Mouse (Mus musculus) forebrain, embryonic 14.5 days (tissue): ENCODE measurements around the gene Nf1. TPM values are rescaled to one million over a fixed set of nuclear protein-coding genes. Genes with fewer than 3 reads are reported as not detected.

ENCODE experiments used
- ATAC-seq: fragments of 200-750 bp; cut with Nextera tagmentation; 2 replicates; pipeline ENCODE4 v1.8.0; 2017; ENCODE audit warnings: mild to moderate bottlenecking, moderate library complexity
- DNase-seq: peaks from one replicate; pipeline ENCODE4 v3.0.0-alpha.2; 2015; ENCODE audit warnings: low spot score
- H3K27ac ChIP-seq: fragments of 300-500 bp; sonication (generic); 2 replicates; pipeline ENCODE4 v1.5.1; 2014; ENCODE audit warnings: low read depth, mild to moderate bottlenecking, control low read depth, low read length, moderate library complexity
- H3K27me3 ChIP-seq: fragments of 300-500 bp; sonication (generic); replicated peaks from 2 replicates; pipeline ENCODE4 v1.6.1; 2014; ENCODE audit warnings: low read length, control low read depth, mixed read lengths; ENCODE audit not compliant: control insufficient read depth, insufficient read depth
- H3K36me3 ChIP-seq: fragments of 300-500 bp; sonication (generic); 2 replicates; pipeline ENCODE4 v1.6.1; 2014; ENCODE audit warnings: low read length, control low read depth; ENCODE audit not compliant: control insufficient read depth, insufficient read depth
- H3K4me1 ChIP-seq: fragments of 300-500 bp; sonication (generic); 2 replicates; pipeline ENCODE4 v1.6.1; 2014; ENCODE audit warnings: antibody characterized with exemption, low read length, control low read depth; ENCODE audit not compliant: control insufficient read depth, insufficient read depth
- H3K4me2 ChIP-seq: fragments of 300-500 bp; sonication (generic); 2 replicates; pipeline ENCODE4 v1.6.1; 2014; ENCODE audit warnings: mild to moderate bottlenecking, control low read depth, low read length
- H3K4me3 ChIP-seq: fragments of 300-500 bp; sonication (generic); 2 replicates; pipeline ENCODE4 v1.5.1; 2014; ENCODE audit warnings: low read depth, low read length, control low read depth
- H3K9ac ChIP-seq: fragments of 300-500 bp; sonication (generic); 2 replicates; pipeline ENCODE4 v1.6.1; 2014; ENCODE audit warnings: mild to moderate bottlenecking, low read length, control low read depth, moderate library complexity
- H3K9me3 ChIP-seq: fragments of 300-500 bp; sonication (generic); replicated peaks from 2 replicates; pipeline ENCODE4 v1.6.1; 2016; ENCODE audit warnings: low read length, control low read depth, mixed read lengths; ENCODE audit not compliant: control insufficient read depth
- WGBS: fragments of 180-500 bp; shearing (Covaris S2); extraction: QIAGEN DNeasy Blood & Tissue Kit; methylation state at CpG from one replicate; pipeline ENCODE4 v1.1.7; 2014; 5-methylcytosine and 5-hydroxymethylcytosine counted together
- polyA plus RNA-seq: library from polyadenylated mRNA; unstranded; fragments of >200 nt; fragmentation: Nextera tagmentation; extraction: Ambion mirVana; gene quantifications from 2 replicates; pipeline ENCODE4 v1.2.1, GENCODE M21; 2014

Nf1 gene
- polyA plus RNA-seq, 1 experiment from 2014 or later: 9.8 TPM

GRCm38 (mm10) chr11:79530333-79530761 lies 190.9 kb downstream of the Nf1 start, which contains the start of the genes Evi2 and Evi2a:
Gene Evi2, minus strand, starts transcription at chr11:79530589.
Gene Evi2a, minus strand, starts transcription at chr11:79530609.
- Histone ChIP-seq H3K36me3 (peaks cover 11% of the 10 kb centered on the region), H3K4me2 (no peak within 1 kb of the TSS), H3K9me3 (no peaks in the 10 kb centered on the region), H3K4me3 (no peak within 1 kb of the TSS), H3K4me1 (no peaks in the 10 kb centered on the region), H3K9ac (no peak within 1 kb of the TSS), H3K27me3 (no peaks in the 10 kb centered on the region), H3K27ac (no peak within 1 kb of the TSS)
- ATAC-seq (no peak), DNase-seq (no peak)
- 84% methylated on average over 7 of the region's 7 CpGs for WGBS

GRCm38 (mm10) chr11:79530774-79531173 lies 191.3 kb downstream of the Nf1 start:
- DNase-seq: no peak
- Histone ChIP-seq H3K36me3 (peaks cover 11% of the 10 kb centered on the region), H3K27ac (no peak overlapping the region), H3K9ac (no peak overlapping the region), H3K27me3 (no peaks in the 10 kb centered on the region), H3K4me1 (no peaks in the 10 kb centered on the region), H3K9me3 (no peaks in the 10 kb centered on the region), H3K4me3 (no peak overlapping the region), H3K4me2 (no peak overlapping the region)
- ATAC-seq: no peak
- 92% methylated on average over 11 of the region's 11 CpGs for WGBS

DNA sequence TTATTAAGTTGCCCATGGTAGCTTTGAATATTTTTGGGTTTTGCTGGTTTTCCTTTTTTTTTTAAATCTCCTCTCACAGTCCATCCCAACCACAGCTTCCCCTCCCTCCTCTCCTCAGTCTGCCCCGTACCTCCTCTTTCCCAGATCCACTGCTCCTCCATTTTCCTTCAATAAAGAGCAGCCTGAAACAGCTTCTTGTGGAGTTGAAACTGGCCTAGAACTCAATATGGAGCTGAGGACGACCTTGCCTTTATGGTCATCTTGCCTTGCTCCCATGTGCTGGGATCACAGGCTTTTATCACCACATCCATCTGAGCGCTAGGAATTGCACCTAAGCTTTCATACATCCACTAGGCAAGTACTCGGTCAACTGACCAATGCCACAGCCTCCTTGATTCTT lies 192.0 kb downstream of the Nf1 start:
- H3K27ac ChIP-seq: no peak overlapping the region
- no peaks in the 10 kb centered on the region for H3K9me3 ChIP-seq
- 95% methylated on average over 4 of the region's 4 CpGs for WGBS
- H3K27me3 ChIP-seq: no peaks in the 10 kb centered on the region
- ATAC-seq (no peak), DNase-seq (no peak)
- peaks cover 14% of the 10 kb centered on the region for H3K36me3 ChIP-seq
- H3K9ac ChIP-seq: no peak overlapping the region
- H3K4me1 ChIP-seq: no peaks in the 10 kb centered on the region
- H3K4me3 ChIP-seq: no peak overlapping the region
- H3K4me2 ChIP-seq: no peak overlapping the region

DNA sequence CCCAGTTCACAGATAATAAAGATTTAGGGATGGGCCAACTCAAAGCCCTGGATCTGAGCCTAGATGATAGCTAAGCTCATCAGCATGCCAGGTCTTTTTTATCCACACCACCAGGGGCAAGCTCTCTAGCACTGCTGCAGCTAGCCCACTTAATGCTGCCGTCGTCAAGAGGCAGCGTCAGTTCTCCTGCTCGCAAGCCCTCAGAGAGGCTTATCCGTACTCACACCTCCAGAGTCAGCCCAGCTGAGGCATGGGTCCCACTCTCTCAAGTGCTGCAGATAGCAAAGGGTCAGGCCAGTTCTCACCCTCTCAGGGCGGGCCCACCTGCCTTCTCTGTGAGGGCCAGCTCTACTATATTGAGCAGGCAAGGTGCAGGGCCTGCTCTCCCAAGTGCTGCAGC lies 193.8 kb downstream of the Nf1 start:
- ATAC-seq: no peak
- no peak overlapping the region for H3K27ac ChIP-seq
- no peaks in the 10 kb centered on the region for H3K27me3 ChIP-seq
- H3K36me3 ChIP-seq: peaks cover 19% of the 10 kb centered on the region
- no peak overlapping the region for H3K4me3 ChIP-seq
- no peaks in the 10 kb centered on the region for H3K4me1 ChIP-seq
- H3K4me2 ChIP-seq: no peak overlapping the region
- no peaks in the 10 kb centered on the region for H3K9me3 ChIP-seq
- no peak for DNase-seq
- 89% methylated on average over 6 of the region's 6 CpGs for WGBS
- H3K9ac ChIP-seq: no peak overlapping the region

DNA sequence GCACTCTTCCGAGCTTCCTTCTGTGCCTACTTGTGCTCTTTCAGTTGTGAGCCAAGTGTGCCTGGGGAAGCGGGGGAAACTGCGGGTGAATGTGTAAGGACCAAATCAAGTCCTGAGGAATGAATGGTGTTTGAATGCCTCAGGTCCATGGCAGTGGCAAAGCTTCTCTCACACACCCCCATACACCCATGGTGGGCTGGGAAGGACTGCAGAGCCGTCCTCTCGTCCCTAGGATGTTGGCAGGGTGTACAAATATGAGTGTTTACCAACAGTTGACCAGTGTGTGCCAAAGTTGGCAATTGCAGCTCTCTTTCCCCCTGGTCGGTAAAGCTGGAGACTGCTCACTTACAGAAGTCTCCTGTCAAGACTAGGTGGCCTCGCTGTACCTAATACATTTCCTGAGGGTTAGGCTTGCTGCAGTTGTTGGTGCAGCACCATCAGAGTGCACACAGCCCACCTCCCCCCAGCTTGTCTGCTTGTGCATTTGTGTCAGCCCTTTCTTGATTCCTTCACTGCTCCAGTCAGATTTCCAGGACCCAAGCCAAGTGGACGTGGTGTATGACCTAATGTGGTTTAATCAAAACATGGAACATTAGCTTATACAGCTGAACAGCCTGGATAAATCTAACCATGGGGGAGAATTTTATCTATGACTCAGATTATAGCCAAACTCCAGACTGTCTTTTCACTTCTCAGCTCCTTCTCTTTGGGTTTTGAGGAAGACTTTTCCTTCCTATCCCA lies 194.6 kb downstream of the Nf1 start:
- Histone ChIP-seq H3K4me3 (no peak overlapping the region), H3K4me2 (no peak overlapping the region), H3K9me3 (no peaks in the 10 kb centered on the region), H3K27me3 (no peaks in the 10 kb centered on the region), H3K36me3 (peaks cover 15% of the 10 kb centered on the region), H3K27ac (no peak overlapping the region), H3K9ac (no peak overlapping the region), H3K4me1 (no peaks in the 10 kb centered on the region)
- WGBS: 76% methylated on average over 8 of the region's 8 CpGs
- DNase-seq: peak; percentile 17
- no peak for ATAC-seq

DNA sequence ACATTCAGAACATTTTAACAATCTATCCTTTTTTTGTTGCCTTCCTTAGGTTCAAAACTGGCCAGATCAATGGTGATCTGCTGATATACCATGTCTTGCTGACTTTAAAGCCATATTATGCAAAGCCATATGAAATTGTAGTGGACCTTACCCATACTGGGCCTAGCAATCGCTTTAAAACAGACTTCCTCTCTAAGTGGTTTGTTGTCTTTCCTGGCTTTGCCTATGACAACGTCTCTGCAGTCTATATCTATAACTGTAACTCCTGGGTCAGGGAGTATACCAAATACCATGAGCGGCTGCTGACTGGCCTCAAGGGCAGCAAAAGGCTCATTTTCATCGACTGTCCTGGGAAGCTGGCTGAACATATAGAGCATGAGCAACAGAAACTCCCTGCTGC lies 196.1 kb downstream of the Nf1 start:
- H3K4me2 ChIP-seq: no peak overlapping the region
- H3K27ac ChIP-seq: no peak overlapping the region
- no peak for ATAC-seq
- no peak for DNase-seq
- peaks cover 13% of the 10 kb centered on the region for H3K36me3 ChIP-seq
- no peaks in the 10 kb centered on the region for H3K4me1 ChIP-seq
- H3K9me3 ChIP-seq: no peaks in the 10 kb centered on the region
- H3K4me3 ChIP-seq: no peak overlapping the region
- 92% methylated on average over 4 of the region's 4 CpGs for WGBS
- H3K27me3 ChIP-seq: no peaks in the 10 kb centered on the region
- no peak overlapping the region for H3K9ac ChIP-seq

DNA sequence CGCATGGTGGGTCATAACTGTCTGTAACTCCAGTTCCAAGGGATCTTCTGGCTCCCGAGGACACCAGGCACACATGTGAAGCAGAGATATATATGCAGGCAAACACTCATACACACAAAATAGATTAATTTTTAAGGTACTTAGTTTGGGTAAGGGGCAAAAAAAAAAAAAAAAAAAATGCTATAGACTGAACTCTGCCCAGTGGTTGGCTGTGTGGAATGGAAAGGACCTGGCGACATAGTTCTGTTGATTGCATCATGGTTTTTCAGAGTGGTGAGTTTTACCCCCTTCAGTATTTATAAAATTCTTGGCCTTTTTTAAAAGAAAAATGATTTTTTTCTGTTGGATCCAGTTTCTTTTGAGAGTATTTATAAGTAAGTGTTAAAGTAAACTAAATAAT lies 196.8 kb downstream of the Nf1 start:
- no peak overlapping the region for H3K9ac ChIP-seq
- H3K27ac ChIP-seq: no peak overlapping the region
- no peaks in the 10 kb centered on the region for H3K4me1 ChIP-seq
- H3K4me2 ChIP-seq: no peak overlapping the region
- 94% methylated on average over 3 of the region's 3 CpGs for WGBS
- DNase-seq: no peak
- ATAC-seq: no peak
- H3K27me3 ChIP-seq: no peaks in the 10 kb centered on the region
- peaks cover 19% of the 10 kb centered on the region for H3K36me3 ChIP-seq
- no peak overlapping the region for H3K4me3 ChIP-seq
- no peaks in the 10 kb centered on the region for H3K9me3 ChIP-seq

GRCm38 (mm10) chr11:79552622-79553021 lies 213.1 kb downstream of the Nf1 start:
- no peak for ATAC-seq
- no peak overlapping the region for H3K4me3 ChIP-seq
- H3K9ac ChIP-seq: no peak overlapping the region
- H3K4me1 ChIP-seq: no peaks in the 10 kb centered on the region
- H3K4me2 ChIP-seq: no peak overlapping the region
- H3K36me3 ChIP-seq: peaks cover 79% of the 10 kb centered on the region
- no peaks in the 10 kb centered on the region for H3K9me3 ChIP-seq
- no peak overlapping the region for H3K27ac ChIP-seq
- H3K27me3 ChIP-seq: no peaks in the 10 kb centered on the region
- DNase-seq: no peak
- WGBS: 94% methylated on average over 1 of the region's 1 CpGs

DNA sequence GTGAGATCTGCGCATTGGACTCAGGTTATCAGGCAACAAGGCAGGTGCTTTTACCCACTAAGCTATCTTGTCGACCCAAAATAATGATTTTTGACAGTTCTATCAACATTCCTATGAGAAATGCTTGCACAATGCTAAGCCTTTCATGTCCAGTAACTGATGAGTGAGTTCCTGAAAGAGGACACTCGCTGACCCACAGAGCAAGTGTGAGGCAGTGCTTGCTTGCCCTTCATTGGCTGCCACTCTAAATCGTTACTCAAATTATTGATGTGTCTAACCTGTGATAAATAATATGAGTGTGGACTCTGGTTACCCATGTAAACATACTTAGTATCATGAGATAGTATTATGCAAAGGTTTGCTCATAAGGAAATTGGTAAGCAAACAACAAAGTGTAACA lies 221.0 kb downstream of the Nf1 start:
- ATAC-seq (no peak), DNase-seq (no peak)
- WGBS: 92% methylated on average over 4 of the region's 4 CpGs
- Histone ChIP-seq H3K4me1 (no peaks in the 10 kb centered on the region), H3K27ac (no peak overlapping the region), H3K36me3 (peaks cover 79% of the 10 kb centered on the region), H3K4me2 (no peak overlapping the region), H3K9me3 (no peaks in the 10 kb centered on the region), H3K27me3 (no peaks in the 10 kb centered on the region), H3K9ac (no peak overlapping the region), H3K4me3 (no peak overlapping the region)
